ENCODE assay signal across 11 mouse cellular contexts in the genomic region with DNA sequence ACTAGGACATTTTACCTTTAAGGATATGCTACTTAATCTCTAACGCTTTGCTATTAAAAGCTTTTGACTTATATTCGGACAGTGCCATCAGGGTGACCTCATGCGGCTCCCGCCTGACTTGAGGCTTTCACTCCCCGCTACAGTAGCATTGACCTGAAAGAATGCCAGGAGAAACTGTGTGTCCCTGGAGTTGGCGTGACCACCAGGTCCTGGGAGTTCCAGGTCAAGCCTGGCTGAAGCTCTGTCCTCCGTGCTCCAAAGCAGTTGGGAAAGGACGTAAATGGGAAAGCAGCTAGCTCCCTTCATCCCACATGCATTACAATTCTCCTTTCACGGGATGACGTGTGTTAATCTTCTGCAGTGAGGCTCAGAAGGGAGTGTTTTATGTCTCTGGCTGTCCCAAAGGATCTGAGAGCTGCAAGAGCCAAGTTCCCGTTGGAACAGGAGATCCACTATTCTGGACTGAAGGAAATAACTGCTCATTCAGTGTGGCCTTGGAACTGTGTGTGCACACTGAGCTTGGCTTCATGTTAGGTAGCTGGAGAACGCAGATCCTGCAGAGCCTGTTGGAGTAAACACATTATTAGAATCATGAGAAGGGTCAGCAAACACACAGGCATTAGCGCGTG. TPM values are rescaled to one million over a fixed set of nuclear protein-coding genes. Genes with fewer than 3 reads are reported as not detected.
DNase-seq lines count a peak whose midpoint lies in the region; ATAC-seq and TF ChIP-seq lines count a peak whose summit lies in the region.
"Had no signal": no experiment of that assay in that cellular context is flagged by ENCODE, and none has a peak within 500 bp of the region (broad histone marks: within the 10 kb centered on the region; RNA-seq: fewer than 3 reads in every experiment).

No protein-coding gene starts in this region.

- H3K4me2 ChIP-seq in lung, embryonic 16.5 days (ENCODE audit: low read depth, low read length): no peak overlapping the region
- H3K4me2 ChIP-seq in stomach, embryonic 14.5 days (replicated peaks; ENCODE audit: low read depth, low read length): no peak overlapping the region
- no peak overlapping the region for H3K4me2 ChIP-seq in midbrain, postnatal 0 days (ENCODE audit: low read depth, low read length, poor library complexity, severe bottlenecking)
- H3K4me2 ChIP-seq: liver, embryonic 12.5 days; midbrain, embryonic 12.5 days had no signal

- WGBS in lung, embryonic 16.5 days: 64% methylated on average over 14 of the region's 14 CpGs
- 51% methylated on average over 14 of the region's 14 CpGs for WGBS in stomach, embryonic 14.5 days
- WGBS in midbrain, postnatal 0 days: 61% methylated on average over 14 of the region's 14 CpGs

- H3K9ac ChIP-seq in lung, embryonic 16.5 days (ENCODE audit: low read length): no peak overlapping the region
- no peak overlapping the region for H3K9ac ChIP-seq in stomach, embryonic 14.5 days (replicated peaks; ENCODE audit: low read depth, low read length)
- H3K9ac ChIP-seq in midbrain, postnatal 0 days (replicated peaks; ENCODE audit: low read length, poor library complexity, severe bottlenecking): no peak overlapping the region
- H3K9ac ChIP-seq: liver, embryonic 12.5 days; midbrain, embryonic 12.5 days had no signal

- peaks cover 11% of the 10 kb centered on the region for H3K4me1 ChIP-seq in lung, embryonic 16.5 days (replicated peaks; ENCODE audit: control insufficient read depth, insufficient read depth, low read length)
- H3K4me1 ChIP-seq in stomach, embryonic 14.5 days (ENCODE audit: control insufficient read depth, insufficient read depth, low read length): peaks cover 19% of the 10 kb centered on the region
- no peaks in the 10 kb centered on the region for H3K4me1 ChIP-seq in midbrain, postnatal 0 days (ENCODE audit: insufficient read depth, low read length)
- H3K4me1 ChIP-seq: midbrain, embryonic 12.5 days had no signal

- ATAC-seq in lung, embryonic 16.5 days (ENCODE audit: low read depth): no peak
- ATAC-seq in stomach, embryonic 14.5 days (ENCODE audit: insufficient number of reproducible peaks, insufficient read depth, low FRiP score, low read depth): peak; percentile 56; the same call in 1 of the 2 replicates
- no peak for ATAC-seq in activated CD4-positive, CD25-positive, alpha-beta regulatory T cell, adult 4 months
- ATAC-seq in midbrain, postnatal 0 days (ENCODE audit: low FRiP score): no peak
- ATAC-seq: liver, embryonic 12.5 days had no signal

- H3K36me3 ChIP-seq in lung, embryonic 16.5 days (ENCODE audit: control insufficient read depth, insufficient read depth, low read length): peaks cover 33% of the 10 kb centered on the region
- H3K36me3 ChIP-seq in stomach, embryonic 14.5 days (ENCODE audit: control insufficient read depth, insufficient read depth, low read length): peaks cover 40% of the 10 kb centered on the region
- H3K36me3 ChIP-seq in midbrain, postnatal 0 days (ENCODE audit: insufficient read depth, low read length): no peaks in the 10 kb centered on the region
- H3K36me3 ChIP-seq: midbrain, embryonic 12.5 days had no signal

- no peaks in the 10 kb centered on the region for H3K27me3 ChIP-seq in lung, embryonic 16.5 days (ENCODE audit: control insufficient read depth, insufficient read depth, low read depth, low read length)
- no peaks in the 10 kb centered on the region for H3K27me3 ChIP-seq in stomach, embryonic 14.5 days (ENCODE audit: control insufficient read depth, insufficient read depth, low read length)
- no peaks in the 10 kb centered on the region for H3K27me3 ChIP-seq in midbrain, postnatal 0 days (ENCODE audit: insufficient read depth, low read length)
- H3K27me3 ChIP-seq: liver, embryonic 12.5 days; midbrain, embryonic 12.5 days had no signal

- DNase-seq in lung, postnatal 10 days: no peak
- peak; percentile 42 for DNase-seq in gastrocnemius, postnatal 14 days
- DNase-seq in heart, postnatal 10 days: peak; percentile 65 to 66
- no peak for DNase-seq in B cell, adult 2 months
- DNase-seq in midbrain, postnatal 0 days (ENCODE audit: low spot score): no peak
- DNase-seq: cerebellum, adult 9-11 months had no signal

- H3K27ac ChIP-seq in lung, embryonic 16.5 days (ENCODE audit: low read length): peak overlapping the region; percentile 10; the same call in 1 of the 2 replicates
- peak overlapping the region; percentile 56 for H3K27ac ChIP-seq in stomach, embryonic 14.5 days (ENCODE audit: low read length)
- H3K27ac ChIP-seq in midbrain, postnatal 0 days (ENCODE audit: low read depth, low read length): no peak overlapping the region
- H3K27ac ChIP-seq: liver, embryonic 12.5 days; midbrain, embryonic 12.5 days had no signal

- no peaks in the 10 kb centered on the region for H3K9me3 ChIP-seq in lung, embryonic 16.5 days (ENCODE audit: control insufficient read depth, low read length)
- no peaks in the 10 kb centered on the region for H3K9me3 ChIP-seq in stomach, embryonic 14.5 days (ENCODE audit: control insufficient read depth, low read depth, low read length)
- no peaks in the 10 kb centered on the region for H3K9me3 ChIP-seq in midbrain, postnatal 0 days (ENCODE audit: low read length)
- H3K9me3 ChIP-seq: liver, embryonic 12.5 days; midbrain, embryonic 12.5 days had no signal

- TF ChIP-seq CTCF in midbrain, postnatal 0 days (IDR thresholded peaks at IDR 0.05): no peak

- no peak overlapping the region for H3K4me3 ChIP-seq in lung, embryonic 16.5 days (ENCODE audit: low read length)
- no peak overlapping the region for H3K4me3 ChIP-seq in stomach, embryonic 14.5 days (ENCODE audit: low read depth, low read length)
- no peak overlapping the region for H3K4me3 ChIP-seq in midbrain, postnatal 0 days (ENCODE audit: low read depth, low read length)
- H3K4me3 ChIP-seq: liver, embryonic 12.5 days; midbrain, embryonic 12.5 days had no signal

- intact Hi-C loops in gastrocnemius, postnatal 14 days (cut with DNase I; ENCODE audit: low total_unique reads): no loop called here
- intact Hi-C loops in heart, postnatal 10 days (cut with DNase I): loop anchor here (5.0 kb wide), 1 partner anchor 35 kb away; no protein-coding TSS in a partner anchor

RNA-seq across cellular contexts. Expression of a gene that starts 23.9 kb away (rescaled TPM):
- 973 and 1,115 TPM in 2 replicates for polyA plus RNA-seq in lung, embryonic 16.5 days (2015; fragmentation: Nextera tagmentation; extraction: Ambion mirVana)
- 100 to 1,000 TPM in 1 of 2 experiments, 10 to 100 TPM in 1; 90.8 to 119 TPM for total RNA-seq in gastrocnemius, postnatal 14 days (2021)
- total RNA-seq in heart, postnatal 10 days (2021): 100 to 1,000 TPM; 207 to 221 TPM
- 902 and 935 TPM in 2 replicates for polyA plus RNA-seq in stomach, embryonic 14.5 days (2014; fragmentation: Nextera tagmentation; extraction: Ambion mirVana)
- 100 to 1,000 TPM; 237 to 239 TPM for polyA plus RNA-seq in activated CD4-positive, CD25-positive, alpha-beta regulatory T cell, adult 4 months (2017; shearing (Covaris generic))
- 68.4 and 73.2 TPM in 2 replicates for total RNA-seq in midbrain, postnatal 0 days (2014; rRNA removed)
- polyA plus RNA-seq in midbrain, postnatal 0 days (2015; fragmentation: Nextera tagmentation; extraction: Ambion mirVana): 69.2 and 79.1 TPM in 2 replicates

Comparison
In these comparisons a context has a peak if more than half of its experiments do, and no peak if none do; other contexts are left out.
1. DNase-seq: peak in gastrocnemius, postnatal 14 days (single experiment) and heart, postnatal 10 days (2 of 2); none in lung, postnatal 10 days (single experiment), B cell, adult 2 months (0 of 2) and midbrain, postnatal 0 days (single experiment).